Mouse (Mus musculus): Measurements from ENCODE around the gene Gtf2h1. TPM values are rescaled to one million over a fixed set of nuclear protein-coding genes. Genes with fewer than 3 reads are reported as not detected.

Gene Gtf2h1
- polyA plus RNA-seq, 1 experiment from 2014 or later, result 47.2 TPM

GRCm38 (mm10) chr7:46852666-46853065 lies 56.8 kb downstream of the Gtf2h1 start:
- Histone ChIP-seq H3K4me2 (ENCODE audit: low read length) (no peak overlapping the region), H3K4me3 (replicated peaks; ENCODE audit: low read depth, low read length) (no peak overlapping the region), H3K9me3 (ENCODE audit: control insufficient read depth, low read length) (no peaks in the 10 kb centered on the region), H3K27ac (replicated peaks; ENCODE audit: low read depth, low read length) (no peak overlapping the region), H3K9ac (replicated peaks; ENCODE audit: low read length) (no peak overlapping the region), H3K4me1 (ENCODE audit: control insufficient read depth, insufficient read depth, low read length) (no peaks in the 10 kb centered on the region), H3K36me3 (ENCODE audit: control insufficient read depth, insufficient read depth, low read length) (peaks cover 46% of the 10 kb centered on the region), H3K27me3 (ENCODE audit: control insufficient read depth, insufficient read depth, low read length) (no peaks in the 10 kb centered on the region)
- 88% methylated on average over 1 of the region's 1 CpGs for WGBS
- ATAC-seq (ENCODE audit: low FRiP score, low TSS enrichment) (no peak), DNase-seq (no peak)

DNA sequence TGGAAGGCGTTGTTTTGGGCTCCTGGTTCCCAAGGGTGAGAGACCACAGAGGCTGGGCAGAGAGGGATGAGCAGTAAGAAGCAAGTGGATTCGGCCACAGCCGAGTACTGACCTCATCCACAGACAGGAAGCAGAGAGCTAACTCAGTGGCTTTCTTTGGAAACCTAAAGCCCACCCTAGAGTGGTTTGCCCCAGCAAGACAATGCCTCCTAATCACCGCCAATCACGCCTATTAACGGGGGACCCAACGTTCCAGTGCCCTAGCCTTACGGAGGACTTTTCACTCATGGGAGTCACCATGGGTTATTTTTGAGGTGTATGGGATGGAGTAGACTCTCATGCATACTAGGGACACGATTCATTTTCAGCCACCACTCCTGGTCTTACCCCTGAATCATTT lies 57.5 kb downstream of the Gtf2h1 start:
- no peak for ATAC-seq (ENCODE audit: low FRiP score, low TSS enrichment)
- H3K9me3 ChIP-seq (ENCODE audit: control insufficient read depth, low read length), result no peaks in the 10 kb centered on the region
- no peak for DNase-seq
- no peak overlapping the region for H3K9ac ChIP-seq (replicated peaks; ENCODE audit: low read length)
- H3K36me3 ChIP-seq (ENCODE audit: control insufficient read depth, insufficient read depth, low read length), result peaks cover 44% of the 10 kb centered on the region
- H3K27me3 ChIP-seq (ENCODE audit: control insufficient read depth, insufficient read depth, low read length), result no peaks in the 10 kb centered on the region
- H3K4me3 ChIP-seq (replicated peaks; ENCODE audit: low read depth, low read length), result no peak overlapping the region
- H3K4me2 ChIP-seq (ENCODE audit: low read length), result no peak overlapping the region
- H3K4me1 ChIP-seq (ENCODE audit: control insufficient read depth, insufficient read depth, low read length), result no peaks in the 10 kb centered on the region
- no peak overlapping the region for H3K27ac ChIP-seq (replicated peaks; ENCODE audit: low read depth, low read length)
- 88% methylated on average over 9 of the region's 9 CpGs for WGBS

GRCm38 (mm10) chr7:46855866-46856560 lies 60.1 kb downstream of the Gtf2h1 start:
- Histone ChIP-seq H3K27ac (replicated peaks; ENCODE audit: low read depth, low read length) (no peak overlapping the region), H3K36me3 (ENCODE audit: control insufficient read depth, insufficient read depth, low read length) (peaks cover 29% of the 10 kb centered on the region), H3K9me3 (ENCODE audit: control insufficient read depth, low read length) (no peaks in the 10 kb centered on the region), H3K9ac (replicated peaks; ENCODE audit: low read length) (no peak overlapping the region), H3K4me1 (ENCODE audit: control insufficient read depth, insufficient read depth, low read length) (no peaks in the 10 kb centered on the region), H3K4me3 (replicated peaks; ENCODE audit: low read depth, low read length) (no peak overlapping the region), H3K4me2 (ENCODE audit: low read length) (no peak overlapping the region), H3K27me3 (ENCODE audit: control insufficient read depth, insufficient read depth, low read length) (no peaks in the 10 kb centered on the region)
- no peak for ATAC-seq (ENCODE audit: low FRiP score, low TSS enrichment)
- DNase-seq, result no peak
- 74% methylated on average over 7 of the region's 7 CpGs for WGBS

GRCm38 (mm10) chr7:46857436-46857835 lies 61.5 kb downstream of the Gtf2h1 start:
- no peak for ATAC-seq (ENCODE audit: low FRiP score, low TSS enrichment)
- Histone ChIP-seq H3K4me3 (replicated peaks; ENCODE audit: low read depth, low read length) (no peak overlapping the region), H3K27me3 (ENCODE audit: control insufficient read depth, insufficient read depth, low read length) (no peaks in the 10 kb centered on the region), H3K4me2 (ENCODE audit: low read length) (no peak overlapping the region), H3K9me3 (ENCODE audit: control insufficient read depth, low read length) (no peaks in the 10 kb centered on the region), H3K27ac (replicated peaks; ENCODE audit: low read depth, low read length) (no peak overlapping the region), H3K4me1 (ENCODE audit: control insufficient read depth, insufficient read depth, low read length) (no peaks in the 10 kb centered on the region), H3K36me3 (ENCODE audit: control insufficient read depth, insufficient read depth, low read length) (peaks cover 14% of the 10 kb centered on the region), H3K9ac (replicated peaks; ENCODE audit: low read length) (no peak overlapping the region)
- DNase-seq, result no peak
- 80% methylated on average over 9 of the region's 9 CpGs for WGBS

DNA sequence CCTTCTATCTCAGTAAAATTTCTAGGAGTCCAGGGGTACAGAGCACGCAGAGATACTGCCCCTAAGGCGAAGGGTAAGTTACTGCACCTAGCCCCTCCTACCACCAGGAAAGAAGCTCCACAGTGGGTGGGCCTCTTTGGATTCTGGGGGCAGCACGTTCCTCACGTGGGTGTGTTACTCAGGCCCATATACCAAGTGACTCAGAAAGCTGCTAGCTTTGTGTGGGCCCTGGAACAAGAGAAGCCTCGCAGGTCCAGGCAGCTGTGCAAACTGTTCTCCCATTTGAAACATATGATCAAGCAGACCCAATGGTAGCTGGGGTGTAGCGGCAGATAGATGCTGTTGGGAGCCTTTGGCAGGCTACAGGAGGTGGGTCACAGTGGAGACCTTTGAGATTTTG lies 63.1 kb downstream of the Gtf2h1 start:
- Histone ChIP-seq H3K27ac (replicated peaks; ENCODE audit: low read depth, low read length) (no peak overlapping the region), H3K4me2 (ENCODE audit: low read length) (no peak overlapping the region), H3K9ac (replicated peaks; ENCODE audit: low read length) (no peak overlapping the region), H3K36me3 (ENCODE audit: control insufficient read depth, insufficient read depth, low read length) (peaks cover 6% of the 10 kb centered on the region; the same call in 1 of the 2 replicates), H3K4me1 (ENCODE audit: control insufficient read depth, insufficient read depth, low read length) (no peaks in the 10 kb centered on the region), H3K27me3 (ENCODE audit: control insufficient read depth, insufficient read depth, low read length) (no peaks in the 10 kb centered on the region), H3K9me3 (ENCODE audit: control insufficient read depth, low read length) (no peaks in the 10 kb centered on the region), H3K4me3 (replicated peaks; ENCODE audit: low read depth, low read length) (no peak overlapping the region)
- ATAC-seq (ENCODE audit: low FRiP score, low TSS enrichment), result no peak
- 62% methylated on average over 6 of the region's 6 CpGs for WGBS
- DNase-seq, result no peak

GRCm38 (mm10) chr7:46860996-46861395 lies 65.1 kb downstream of the Gtf2h1 start, which contains the start of gene Ldhc:
TSS of gene Ldhc (plus strand) at chr7:46861203.
- WGBS, result 38% methylated on average over 10 of the region's 10 CpGs
- DNase-seq (no peak), ATAC-seq (ENCODE audit: low FRiP score, low TSS enrichment) (no peak)
- Histone ChIP-seq H3K4me3 (replicated peaks; ENCODE audit: low read depth, low read length) (no peak within 1 kb of the TSS), H3K27ac (replicated peaks; ENCODE audit: low read depth, low read length) (no peak within 1 kb of the TSS), H3K27me3 (ENCODE audit: control insufficient read depth, insufficient read depth, low read length) (no peaks in the 10 kb centered on the region), H3K4me2 (ENCODE audit: low read length) (no peak within 1 kb of the TSS), H3K9me3 (ENCODE audit: control insufficient read depth, low read length) (no peaks in the 10 kb centered on the region), H3K36me3 (ENCODE audit: control insufficient read depth, insufficient read depth, low read length) (no peaks in the 10 kb centered on the region), H3K9ac (replicated peaks; ENCODE audit: low read length) (no peak within 1 kb of the TSS), H3K4me1 (ENCODE audit: control insufficient read depth, insufficient read depth, low read length) (no peaks in the 10 kb centered on the region)

- H3K27me3 ChIP-seq (ENCODE audit: control insufficient read depth, insufficient read depth, low read length), result no peaks in the 10 kb centered on the region
- ATAC-seq (ENCODE audit: low FRiP score, low TSS enrichment), result no peak
- no peaks in the 10 kb centered on the region for H3K36me3 ChIP-seq (ENCODE audit: control insufficient read depth, insufficient read depth, low read length)
- WGBS, result 90% methylated on average over 4 of the region's 4 CpGs
- H3K9me3 ChIP-seq (ENCODE audit: control insufficient read depth, low read length), result no peaks in the 10 kb centered on the region
- no peak overlapping the region for H3K9ac ChIP-seq (replicated peaks; ENCODE audit: low read length)
- no peak overlapping the region for H3K4me2 ChIP-seq (ENCODE audit: low read length)
- no peak overlapping the region for H3K27ac ChIP-seq (replicated peaks; ENCODE audit: low read depth, low read length)
- DNase-seq, result no peak
- H3K4me3 ChIP-seq (replicated peaks; ENCODE audit: low read depth, low read length), result no peak overlapping the region
- H3K4me1 ChIP-seq (ENCODE audit: control insufficient read depth, insufficient read depth, low read length), result no peaks in the 10 kb centered on the region
These were observed 76.1 kb downstream of the Gtf2h1 start for GRCm38 (mm10) chr7:46871988-46872387.

Other genes with a start within 250 kb of the Gtf2h1 start
- gene Sergef, start 156.3 kb upstream of the Gtf2h1 start, polyA plus RNA-seq (2014; fragmentation: Nextera tagmentation; extraction: Ambion mirVana), result 31.1 and 36.5 TPM in 2 replicates
- gene Tph1, start 123.6 kb upstream of the Gtf2h1 start, polyA plus RNA-seq (2014; fragmentation: Nextera tagmentation; extraction: Ambion mirVana), result 0.28 and 0.32 TPM in 2 replicates
- gene Saal1, start 85.4 kb upstream of the Gtf2h1 start, polyA plus RNA-seq (2014; fragmentation: Nextera tagmentation; extraction: Ambion mirVana), result 13.4 and 19.5 TPM in 2 replicates
- not detected in 2 replicates for gene Saa3, start 80.4 kb upstream of the Gtf2h1 start, polyA plus RNA-seq (2014; fragmentation: Nextera tagmentation; extraction: Ambion mirVana)
- gene Saa4, start 63.5 kb upstream of the Gtf2h1 start, polyA plus RNA-seq (2014; fragmentation: Nextera tagmentation; extraction: Ambion mirVana), result not detected in 2 replicates
- gene Saa1, start 53.1 kb upstream of the Gtf2h1 start, polyA plus RNA-seq (2014; fragmentation: Nextera tagmentation; extraction: Ambion mirVana), result not detected in 2 replicates
- gene Saa2, start 44.3 kb upstream of the Gtf2h1 start, polyA plus RNA-seq (2014; fragmentation: Nextera tagmentation; extraction: Ambion mirVana), result not detected in 2 replicates
- gene Hps5, start within 50 bp of the Gtf2h1 start, polyA plus RNA-seq (2014; fragmentation: Nextera tagmentation; extraction: Ambion mirVana), result 11.3 and 13.8 TPM in 2 replicates
- gene Ldha, start 45.4 kb downstream of the Gtf2h1 start, polyA plus RNA-seq (2014; fragmentation: Nextera tagmentation; extraction: Ambion mirVana), result 423 and 442 TPM in 2 replicates
- 0.20 and 0.50 TPM in 2 replicates for gene Ldhc, start 65.1 kb downstream of the Gtf2h1 start, polyA plus RNA-seq (2014; fragmentation: Nextera tagmentation; extraction: Ambion mirVana)
- gene Tsg101, start 123.9 kb downstream of the Gtf2h1 start, polyA plus RNA-seq (2014; fragmentation: Nextera tagmentation; extraction: Ambion mirVana), result 417 and 445 TPM in 2 replicates
- gene Uevld, start 162.4 kb downstream of the Gtf2h1 start, polyA plus RNA-seq (2014; fragmentation: Nextera tagmentation; extraction: Ambion mirVana), result 3.9 and 7.1 TPM in 2 replicates
- not detected in 2 replicates for gene Gm9999, start 187.5 kb downstream of the Gtf2h1 start, polyA plus RNA-seq (2014; fragmentation: Nextera tagmentation; extraction: Ambion mirVana)
- 5.8 and 8.9 TPM in 2 replicates for gene Spty2d1, start 212.3 kb downstream of the Gtf2h1 start, polyA plus RNA-seq (2014; fragmentation: Nextera tagmentation; extraction: Ambion mirVana)